Mouse (Mus musculus): Measurements from ENCODE around the gene Gtf3c5. TPM values are rescaled to one million over a fixed set of nuclear protein-coding genes. Genes with fewer than 3 reads are reported as not detected.

The Gtf3c5 gene
- polyA plus RNA-seq, 1 experiment from 2014 or later = 40.5 TPM

DNA sequence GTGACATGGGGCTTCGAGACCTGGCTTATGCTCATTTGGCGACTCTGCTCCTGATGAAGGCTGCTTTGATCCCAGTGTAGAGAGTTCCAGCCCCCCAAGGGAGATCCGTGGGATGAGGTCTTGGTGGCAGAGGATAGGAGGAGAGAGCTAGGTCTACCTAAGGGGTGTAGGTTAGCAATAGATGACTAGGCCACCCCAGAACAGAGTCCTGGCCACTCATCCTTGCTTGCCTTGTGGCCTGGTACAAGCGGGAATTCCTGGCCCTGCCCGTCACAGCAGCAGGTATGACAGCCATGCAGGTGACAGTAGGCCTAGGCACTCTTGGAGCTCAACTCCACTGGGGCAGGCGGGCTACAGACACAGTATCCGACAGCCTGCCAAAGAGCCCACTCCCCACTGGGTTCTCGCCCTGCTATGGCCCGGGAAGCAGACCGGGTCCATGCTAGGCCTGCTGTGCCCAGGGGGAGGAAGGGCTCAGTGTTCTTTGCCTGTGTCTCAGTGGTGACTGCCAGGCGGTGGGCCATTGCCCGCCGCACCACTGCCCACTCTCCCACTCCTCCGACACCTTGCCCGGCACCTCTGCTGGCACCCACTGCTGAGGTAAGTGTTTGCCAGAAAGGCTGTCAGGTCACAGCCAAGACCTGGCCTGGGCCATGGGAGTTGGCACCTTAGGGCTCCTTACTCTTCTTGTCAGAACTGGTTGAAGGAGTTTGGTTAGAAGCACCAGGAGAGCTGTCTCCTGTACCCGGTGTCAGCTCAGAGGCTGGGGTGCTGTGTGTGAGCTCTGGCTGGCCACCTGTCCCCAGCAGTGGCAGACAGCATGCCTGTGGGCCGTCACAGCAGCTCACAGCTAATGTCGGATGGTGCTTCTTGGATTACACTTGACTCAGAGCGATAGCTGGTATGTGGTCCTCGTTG lies 55.9 kb downstream of the Gtf3c5 start:
- H3K27me3 ChIP-seq (ENCODE audit: control insufficient read depth, insufficient read depth, low read length) = no peaks in the 10 kb centered on the region
- H3K36me3 ChIP-seq (ENCODE audit: control insufficient read depth, insufficient read depth, low read length) = no peaks in the 10 kb centered on the region
- ATAC-seq (ENCODE audit: low FRiP score) = no peak
- H3K27ac ChIP-seq (ENCODE audit: low read depth, low read length) = no peak overlapping the region
- peaks cover 45% of the 10 kb centered on the region for H3K4me1 ChIP-seq (ENCODE audit: control insufficient read depth, insufficient read depth, low read length)
- no peak overlapping the region for H3K4me2 ChIP-seq
- 90% methylated on average over 20 of the region's 20 CpGs for WGBS
- no peaks in the 10 kb centered on the region for H3K9me3 ChIP-seq (ENCODE audit: control insufficient read depth, low read length)
- H3K9ac ChIP-seq (ENCODE audit: low read length) = no peak overlapping the region
- no peak for DNase-seq (ENCODE audit: low spot score, missing footprints)
- no peak overlapping the region for H3K4me3 ChIP-seq (ENCODE audit: low read depth, low read length)

DNA sequence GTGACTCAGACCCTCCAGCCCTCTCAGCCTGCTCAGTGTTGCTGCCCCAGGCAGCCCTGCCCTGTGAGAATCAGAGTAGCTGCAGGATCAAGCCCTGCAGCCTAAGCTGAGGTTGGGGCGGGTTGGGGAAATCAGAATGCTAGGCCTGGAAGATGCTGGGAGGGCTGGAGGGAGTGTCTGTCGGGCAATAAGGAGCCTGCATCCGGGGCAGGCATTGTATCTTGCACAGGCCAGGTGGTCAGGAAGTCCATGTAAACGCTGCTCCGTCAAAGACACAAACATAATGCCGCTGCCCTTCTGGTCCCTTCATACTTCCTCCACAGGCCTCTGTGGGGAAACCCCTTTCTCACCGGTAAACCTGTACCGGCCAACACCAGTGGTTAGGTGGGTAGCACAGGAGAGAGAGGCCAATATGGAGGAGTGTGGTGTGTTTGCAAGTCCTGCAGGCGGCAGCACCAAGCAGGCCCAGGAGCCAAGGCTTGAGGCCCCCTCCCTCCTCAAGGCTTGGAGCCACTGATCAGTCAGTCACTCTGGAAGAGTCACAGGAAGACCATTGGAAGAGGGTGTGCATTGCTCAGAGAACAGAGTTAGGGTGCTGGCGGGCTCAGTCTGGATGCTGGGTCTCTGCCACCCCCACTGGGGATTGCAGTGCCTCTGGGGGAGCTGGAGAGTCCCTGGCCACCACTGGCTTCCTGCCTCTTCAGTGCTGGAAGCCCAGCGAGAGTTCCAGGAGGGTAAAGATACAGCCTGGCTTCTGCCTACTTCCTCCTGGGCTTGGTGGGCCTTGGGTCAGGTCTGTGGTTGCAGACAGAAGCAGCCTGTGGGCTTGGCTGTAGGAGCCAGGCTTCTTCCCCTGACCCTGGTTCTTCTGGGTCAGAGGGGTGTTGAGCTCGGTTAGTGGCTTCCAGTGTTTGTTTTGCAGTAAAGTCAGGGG lies 57.3 kb downstream of the Gtf3c5 start:
- peak overlapping the region; percentile 54 for H3K9ac ChIP-seq (ENCODE audit: low read length)
- H3K27ac ChIP-seq (ENCODE audit: low read depth, low read length) = peak overlapping the region; percentile 88
- H3K36me3 ChIP-seq (ENCODE audit: control insufficient read depth, insufficient read depth, low read length) = no peaks in the 10 kb centered on the region
- WGBS = 47% methylated on average over 12 of the region's 12 CpGs
- peaks cover 39% of the 10 kb centered on the region for H3K4me1 ChIP-seq (ENCODE audit: control insufficient read depth, insufficient read depth, low read length)
- ATAC-seq (ENCODE audit: low FRiP score) = peak; percentile 24; the same call in 1 of the 2 replicates
- no peaks in the 10 kb centered on the region for H3K27me3 ChIP-seq (ENCODE audit: control insufficient read depth, insufficient read depth, low read length)
- H3K4me2 ChIP-seq = no peak overlapping the region; the same call in 1 of the 2 replicates
- no peaks in the 10 kb centered on the region for H3K9me3 ChIP-seq (ENCODE audit: control insufficient read depth, low read length)
- peak; percentile 88 for DNase-seq (ENCODE audit: low spot score, missing footprints)
- H3K4me3 ChIP-seq (ENCODE audit: low read depth, low read length) = no peak overlapping the region

DNA sequence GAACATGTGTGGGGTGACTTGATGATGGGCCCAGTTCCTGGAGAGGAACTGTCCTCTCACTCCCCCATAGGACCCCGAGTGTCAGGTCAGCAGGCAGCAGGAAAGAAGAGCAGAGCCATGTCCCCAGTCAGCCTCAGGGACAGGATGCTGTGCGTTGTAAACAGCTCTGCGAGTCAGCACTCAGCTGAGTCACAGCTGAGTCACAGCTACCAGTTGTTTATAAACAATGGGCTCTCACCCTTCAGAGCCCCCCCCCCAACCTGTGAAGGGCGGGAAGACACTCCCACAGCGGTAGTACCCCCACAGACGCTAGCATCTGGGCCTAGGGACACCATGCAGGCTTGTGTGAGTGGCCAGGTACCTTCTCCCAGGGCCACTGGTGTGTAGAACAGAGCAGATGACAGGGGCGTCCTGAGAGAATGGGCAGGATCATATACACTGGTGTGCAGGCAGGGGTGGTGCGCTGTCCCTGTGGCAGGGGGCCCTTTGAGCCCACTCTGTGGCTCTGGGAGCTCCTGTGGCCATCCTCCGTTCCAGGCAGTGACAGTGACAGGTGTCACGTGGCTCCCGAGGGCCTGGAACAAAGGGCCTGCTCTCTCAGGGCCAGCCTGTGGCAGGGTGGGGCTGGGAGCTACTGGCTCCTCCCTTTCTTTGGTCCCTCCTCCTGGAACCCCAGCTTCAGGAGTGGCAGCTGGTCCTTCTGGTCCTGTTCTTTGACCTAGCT lies 58.2 kb downstream of the Gtf3c5 start:
- H3K4me1 ChIP-seq (ENCODE audit: control insufficient read depth, insufficient read depth, low read length) = peaks cover 36% of the 10 kb centered on the region
- peak; percentile 91 for DNase-seq (ENCODE audit: low spot score, missing footprints)
- H3K27ac ChIP-seq (ENCODE audit: low read depth, low read length) = peak overlapping the region; percentile 88
- peak; percentile 90 for ATAC-seq (ENCODE audit: low FRiP score)
- H3K36me3 ChIP-seq (ENCODE audit: control insufficient read depth, insufficient read depth, low read length) = no peaks in the 10 kb centered on the region
- H3K27me3 ChIP-seq (ENCODE audit: control insufficient read depth, insufficient read depth, low read length) = no peaks in the 10 kb centered on the region
- H3K9me3 ChIP-seq (ENCODE audit: control insufficient read depth, low read length) = no peaks in the 10 kb centered on the region
- WGBS = 21% methylated on average over 11 of the region's 11 CpGs
- H3K4me3 ChIP-seq (ENCODE audit: low read depth, low read length) = no peak overlapping the region
- peak overlapping the region; percentile 6; the same call in 1 of the 2 replicates for H3K4me2 ChIP-seq
- peak overlapping the region; percentile 54 for H3K9ac ChIP-seq (ENCODE audit: low read length)

DNA sequence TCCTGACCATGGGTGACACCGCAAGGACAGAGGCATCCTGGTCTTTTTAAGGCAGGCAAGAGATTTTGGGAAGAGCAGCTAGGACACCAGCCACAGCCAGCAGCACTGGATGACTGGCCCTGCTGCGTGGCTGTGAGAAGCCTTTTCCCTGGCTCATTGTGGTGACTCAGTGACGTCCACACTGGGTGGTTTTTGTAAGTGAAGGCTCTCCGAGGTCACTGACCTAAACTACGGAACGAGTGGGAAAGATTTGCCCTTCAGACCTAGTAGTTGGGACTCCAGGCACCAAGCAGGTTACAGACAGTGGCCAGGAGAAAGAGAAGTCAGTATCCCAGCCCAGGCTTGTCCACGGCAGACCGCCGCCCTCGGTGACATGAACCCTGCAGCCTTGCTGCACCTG lies 59.1 kb downstream of the Gtf3c5 start:
- Histone ChIP-seq H3K27ac (ENCODE audit: low read depth, low read length) (peak overlapping the region; percentile 88), H3K27me3 (ENCODE audit: control insufficient read depth, insufficient read depth, low read length) (no peaks in the 10 kb centered on the region), H3K9ac (ENCODE audit: low read length) (no peak overlapping the region), H3K4me1 (ENCODE audit: control insufficient read depth, insufficient read depth, low read length) (peaks cover 32% of the 10 kb centered on the region), H3K9me3 (ENCODE audit: control insufficient read depth, low read length) (no peaks in the 10 kb centered on the region), H3K36me3 (ENCODE audit: control insufficient read depth, insufficient read depth, low read length) (no peaks in the 10 kb centered on the region), H3K4me2 (no peak overlapping the region), H3K4me3 (ENCODE audit: low read depth, low read length) (no peak overlapping the region)
- DNase-seq (ENCODE audit: low spot score, missing footprints) = no peak
- no peak for ATAC-seq (ENCODE audit: low FRiP score)
- WGBS = 78% methylated on average over 10 of the region's 10 CpGs

DNA sequence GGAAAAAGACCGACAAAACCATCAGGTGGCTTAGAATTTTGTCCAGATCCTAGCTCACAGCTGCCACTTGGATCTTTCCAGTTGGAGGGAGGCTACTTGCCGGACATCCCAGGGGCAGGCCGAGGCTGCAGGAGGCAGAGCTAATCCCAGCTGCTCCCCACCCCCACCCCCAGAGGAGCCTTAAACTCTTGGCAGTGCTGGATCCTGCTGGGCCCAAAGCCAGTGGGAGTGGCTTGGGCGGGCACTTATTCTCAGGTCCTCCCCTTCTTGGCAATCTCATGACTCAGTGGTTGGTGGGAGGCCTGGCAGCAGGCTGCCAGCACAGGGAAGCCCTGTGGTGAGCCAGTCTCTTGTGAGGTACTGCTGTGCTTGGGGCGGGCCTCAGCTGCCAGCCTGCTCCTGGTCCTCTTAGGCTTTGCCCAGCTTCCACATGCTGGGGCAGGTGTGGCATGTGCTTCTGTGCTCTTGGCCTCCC lies 59.9 kb downstream of the Gtf3c5 start:
- no peak overlapping the region for H3K4me2 ChIP-seq
- H3K9me3 ChIP-seq (ENCODE audit: control insufficient read depth, low read length) = no peaks in the 10 kb centered on the region
- H3K9ac ChIP-seq (ENCODE audit: low read length) = no peak overlapping the region
- H3K4me3 ChIP-seq (ENCODE audit: low read depth, low read length) = no peak overlapping the region
- ATAC-seq (ENCODE audit: low FRiP score) = peak; percentile 28
- 8% methylated on average over 5 of the region's 5 CpGs for WGBS
- H3K36me3 ChIP-seq (ENCODE audit: control insufficient read depth, insufficient read depth, low read length) = no peaks in the 10 kb centered on the region
- peaks cover 32% of the 10 kb centered on the region for H3K4me1 ChIP-seq (ENCODE audit: control insufficient read depth, insufficient read depth, low read length)
- no peaks in the 10 kb centered on the region for H3K27me3 ChIP-seq (ENCODE audit: control insufficient read depth, insufficient read depth, low read length)
- peak overlapping the region; percentile 30; the same call in 1 of the 2 replicates for H3K27ac ChIP-seq (ENCODE audit: low read depth, low read length)
- no peak for DNase-seq (ENCODE audit: low spot score, missing footprints)

DNA sequence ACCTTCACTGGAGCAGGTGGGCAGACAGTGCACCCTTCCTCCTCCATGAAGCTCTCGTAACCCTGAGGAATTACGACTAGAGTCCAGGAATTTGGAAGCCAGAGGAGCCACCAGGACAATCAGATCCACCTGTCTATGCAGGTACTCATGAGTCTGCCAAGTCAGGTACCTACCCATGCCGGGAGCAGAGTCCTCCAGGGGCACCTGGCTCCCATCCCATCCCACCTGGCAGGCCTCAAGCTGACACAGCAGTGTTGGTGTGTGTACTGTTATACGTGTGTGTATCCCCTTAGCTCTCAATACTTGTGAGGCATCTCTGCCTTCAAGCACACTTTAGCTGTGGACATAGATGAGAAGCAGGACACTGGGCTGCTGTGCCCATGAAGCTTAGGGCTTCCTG lies 61.4 kb downstream of the Gtf3c5 start:
- H3K4me1 ChIP-seq (ENCODE audit: control insufficient read depth, insufficient read depth, low read length) = peaks cover 42% of the 10 kb centered on the region
- H3K36me3 ChIP-seq (ENCODE audit: control insufficient read depth, insufficient read depth, low read length) = no peaks in the 10 kb centered on the region
- no peaks in the 10 kb centered on the region for H3K27me3 ChIP-seq (ENCODE audit: control insufficient read depth, insufficient read depth, low read length)
- ATAC-seq (ENCODE audit: low FRiP score) (no peak), DNase-seq (ENCODE audit: low spot score, missing footprints) (no peak)
- no peak overlapping the region for H3K4me3 ChIP-seq (ENCODE audit: low read depth, low read length)
- H3K9ac ChIP-seq (ENCODE audit: low read length) = no peak overlapping the region
- H3K27ac ChIP-seq (ENCODE audit: low read depth, low read length) = no peak overlapping the region
- WGBS = 92% methylated on average over 4 of the region's 4 CpGs
- no peak overlapping the region for H3K4me2 ChIP-seq
- H3K9me3 ChIP-seq (ENCODE audit: control insufficient read depth, low read length) = no peaks in the 10 kb centered on the region

DNA sequence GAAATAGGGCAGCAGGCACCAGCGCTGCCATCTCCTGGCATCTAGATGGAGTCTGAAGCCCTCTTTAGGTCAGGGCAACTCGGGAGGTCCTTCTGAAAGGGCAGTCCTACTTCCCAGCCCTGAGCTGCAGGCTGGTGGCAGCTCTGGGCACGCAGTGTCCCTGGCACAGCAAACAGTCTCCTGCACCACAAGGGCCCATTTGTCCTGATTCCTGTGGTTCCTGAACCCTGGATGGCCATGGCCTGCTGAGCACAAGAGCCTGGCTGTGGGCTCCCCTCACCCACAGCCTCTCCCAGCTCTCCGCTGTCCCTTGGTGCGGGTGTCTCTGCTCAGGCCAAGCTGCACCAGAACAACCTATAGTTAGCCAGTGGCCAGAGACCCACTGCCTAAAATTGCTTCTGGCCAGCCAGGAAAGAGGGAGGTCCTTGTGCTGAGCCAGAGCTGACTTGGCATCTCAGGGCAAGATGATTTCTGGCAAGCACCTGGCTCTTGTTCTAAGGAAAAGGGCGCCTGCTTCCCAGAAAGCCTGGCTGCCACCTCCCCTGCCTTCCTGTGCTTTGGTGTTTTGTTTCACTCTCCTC lies 61.9 kb downstream of the Gtf3c5 start:
- Histone ChIP-seq H3K4me2 (no peak overlapping the region), H3K4me3 (ENCODE audit: low read depth, low read length) (no peak overlapping the region), H3K27ac (ENCODE audit: low read depth, low read length) (no peak overlapping the region), H3K9me3 (ENCODE audit: control insufficient read depth, low read length) (no peaks in the 10 kb centered on the region), H3K4me1 (ENCODE audit: control insufficient read depth, insufficient read depth, low read length) (peaks cover 40% of the 10 kb centered on the region), H3K9ac (ENCODE audit: low read length) (no peak overlapping the region), H3K36me3 (ENCODE audit: control insufficient read depth, insufficient read depth, low read length) (no peaks in the 10 kb centered on the region), H3K27me3 (ENCODE audit: control insufficient read depth, insufficient read depth, low read length) (no peaks in the 10 kb centered on the region)
- DNase-seq (ENCODE audit: low spot score, missing footprints) (no peak), ATAC-seq (ENCODE audit: low FRiP score) (no peak)
- 83% methylated on average over 6 of the region's 6 CpGs for WGBS

DNA sequence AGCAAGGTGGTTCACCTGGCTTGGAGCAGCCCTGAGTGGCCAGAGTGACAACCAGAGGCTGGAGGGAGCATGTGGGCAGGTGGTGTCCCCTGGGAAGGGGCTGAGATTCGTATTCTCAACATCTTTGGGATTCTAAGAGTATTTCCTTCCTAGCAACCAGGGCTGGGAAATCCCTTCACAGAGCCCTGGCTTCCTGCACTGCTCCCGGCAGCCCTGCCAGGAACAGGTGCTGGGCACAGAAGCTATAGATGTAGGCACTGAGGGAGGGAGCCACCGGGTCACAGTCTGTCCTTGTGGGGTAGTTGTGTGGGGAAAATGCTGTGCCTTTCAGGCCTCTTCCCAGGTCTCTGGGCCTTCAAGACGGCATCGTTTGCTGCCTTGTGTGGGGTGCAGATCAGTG lies 63.0 kb downstream of the Gtf3c5 start:
- H3K9ac ChIP-seq (ENCODE audit: low read length) = 0 out of 2 replicates have a peak overlapping the region, but pooled peaks have one; percentile 16
- H3K36me3 ChIP-seq (ENCODE audit: control insufficient read depth, insufficient read depth, low read length) = no peaks in the 10 kb centered on the region
- H3K27ac ChIP-seq (ENCODE audit: low read depth, low read length) = no peak overlapping the region
- H3K9me3 ChIP-seq (ENCODE audit: control insufficient read depth, low read length) = no peaks in the 10 kb centered on the region
- no peak overlapping the region for H3K4me3 ChIP-seq (ENCODE audit: low read depth, low read length)
- peaks cover 29% of the 10 kb centered on the region for H3K4me1 ChIP-seq (ENCODE audit: control insufficient read depth, insufficient read depth, low read length)
- DNase-seq (ENCODE audit: low spot score, missing footprints) (no peak), ATAC-seq (ENCODE audit: low FRiP score) (no peak)
- H3K4me2 ChIP-seq = no peak overlapping the region
- WGBS = 65% methylated on average over 5 of the region's 5 CpGs
- no peaks in the 10 kb centered on the region for H3K27me3 ChIP-seq (ENCODE audit: control insufficient read depth, insufficient read depth, low read length)

Data from midbrain, embryonic 11.5 days (tissue).